Mouse (Mus musculus) T-helper 1 cell (primary cell): ENCODE results near the gene Bcl2l2.

Source experiments
- in situ Hi-C: fragments of 300-600 bp; cut with MboI, MseI; formaldehyde crosslinking; loops from one replicate; pipeline ENCODE4 v1.15.1; 2025; ENCODE audit warnings: high pct_unique_total_duplicates

Gene Bcl2l2

GRCm38 (mm10) chr14:54893651-54894181 is 10.5 kb downstream of the Bcl2l2 start:
- in situ Hi-C loops, result no loop called here

GRCm38 (mm10) chr14:54894296-54895151 is 11.3 kb downstream of the Bcl2l2 start:
- in situ Hi-C loops, result no loop called here

- in situ Hi-C loops, result no loop called here
Measured at GRCm38 (mm10) chr14:54897445-54897844, 14.3 kb downstream of the Bcl2l2 start.

GRCm38 (mm10) chr14:54900383-54900782 is 17.2 kb downstream of the Bcl2l2 start:
- in situ Hi-C loops, result no loop called here

GRCm38 (mm10) chr14:54903641-54904040 is 20.5 kb downstream of the Bcl2l2 start:
- in situ Hi-C loops, result no loop called here

GRCm38 (mm10) chr14:54908682-54909081 is 25.5 kb downstream of the Bcl2l2 start:
- in situ Hi-C loops, result no loop called here

- in situ Hi-C loops, result no loop called here
Measured at GRCm38 (mm10) chr14:54912109-54912850, 29.1 kb downstream of the Bcl2l2 start.

- in situ Hi-C loops, result no loop called here
Measured at GRCm38 (mm10) chr14:54912886-54913285, 29.7 kb downstream of the Bcl2l2 start, which contains the start of gene Slc22a17. TSS of gene Slc22a17 (minus strand) at chr14:54913132.

- in situ Hi-C loops, result no loop called here
Measured at GRCm38 (mm10) chr14:54913343-54913742, 30.2 kb downstream of the Bcl2l2 start.

- in situ Hi-C loops, result loop anchor here (5.0 kb wide), 1 partner anchor 82 kb away; no protein-coding TSS in a partner anchor
Measured at GRCm38 (mm10) chr14:54920076-54920685, 37.0 kb downstream of the Bcl2l2 start.

- in situ Hi-C loops, result loop anchor here (5.0 kb wide), 1 partner anchor 78 kb away; no protein-coding TSS in a partner anchor
Measured at GRCm38 (mm10) chr14:54924641-54925348, 41.6 kb downstream of the Bcl2l2 start.

- in situ Hi-C loops, result no loop called here
Measured at GRCm38 (mm10) chr14:54925349-54926342, 42.5 kb downstream of the Bcl2l2 start, which contains the start of gene Efs. TSS of gene Efs (minus strand) at chr14:54926126.

GRCm38 (mm10) chr14:54926401-54927158 is 43.4 kb downstream of the Bcl2l2 start:
- in situ Hi-C loops, result no loop called here

- in situ Hi-C loops, result no loop called here
Measured at GRCm38 (mm10) chr14:54927296-54927695, 44.1 kb downstream of the Bcl2l2 start.

- in situ Hi-C loops, result no loop called here
Measured at GRCm38 (mm10) chr14:54929801-54930200, 46.6 kb downstream of the Bcl2l2 start.

- in situ Hi-C loops, result no loop called here
Measured at GRCm38 (mm10) chr14:54930431-54930830, 47.3 kb downstream of the Bcl2l2 start.

- in situ Hi-C loops, result no loop called here
Measured at GRCm38 (mm10) chr14:54932645-54933150, 49.5 kb downstream of the Bcl2l2 start, which contains the start of gene Il25. TSS of gene Il25 (plus strand) at chr14:54932695.
